Mouse (Mus musculus): ENCODE results near the gene Smoc1.

- TF ChIP-seq POLR2A (IDR thresholded peaks at IDR 0.05; ENCODE audit: control insufficient read depth, extremely low read depth, insufficient read depth, low read length, poor library complexity), result no peak
- no peak for TF ChIP-seq CTCF (IDR thresholded peaks at IDR 0.05; ENCODE audit: borderline replicate concordance, control insufficient read depth, extremely low read depth, insufficient read depth, low read length, poor library complexity)
Observed at GRCm38 (mm10) chr12:81155675-81156074, 129.1 kb downstream of the Smoc1 start.

Data from thymus, adult 2 months (tissue).